Mouse (Mus musculus): ENCODE data around the gene Trip10. TPM values are rescaled to one million over a fixed set of nuclear protein-coding genes. Genes with fewer than 3 reads are reported as not detected.

The Trip10 gene
- 10 to 100 TPM; 52.1 to 58.4 TPM for total RNA-seq (2021)
- long read RNA-seq, experiment 1, transcript Trip10-201 (14 exons, 2,224 nt): minor isoform, 7 of 37 reads
- long read RNA-seq, experiment 1, transcript Trip10-207 (14 exons, 2,016 nt): major isoform, 16 of 37 reads
- long read RNA-seq, experiment 1, partial matches to known transcripts: 3 of 37 reads
- long read RNA-seq, experiment 1, other reads (novel, unspliced or antisense): 11 of 37 reads
- long read RNA-seq, experiment 2, transcript Trip10-207 (14 exons, 2,016 nt): major isoform, 31 of 68 reads
- long read RNA-seq, experiment 2, transcript Trip10-201 (14 exons, 2,224 nt): minor isoform, 20 of 68 reads
- long read RNA-seq, experiment 2, partial matches to known transcripts: 7 of 68 reads
- long read RNA-seq, experiment 2, other reads (novel, unspliced or antisense): 8 of 68 reads

DNA sequence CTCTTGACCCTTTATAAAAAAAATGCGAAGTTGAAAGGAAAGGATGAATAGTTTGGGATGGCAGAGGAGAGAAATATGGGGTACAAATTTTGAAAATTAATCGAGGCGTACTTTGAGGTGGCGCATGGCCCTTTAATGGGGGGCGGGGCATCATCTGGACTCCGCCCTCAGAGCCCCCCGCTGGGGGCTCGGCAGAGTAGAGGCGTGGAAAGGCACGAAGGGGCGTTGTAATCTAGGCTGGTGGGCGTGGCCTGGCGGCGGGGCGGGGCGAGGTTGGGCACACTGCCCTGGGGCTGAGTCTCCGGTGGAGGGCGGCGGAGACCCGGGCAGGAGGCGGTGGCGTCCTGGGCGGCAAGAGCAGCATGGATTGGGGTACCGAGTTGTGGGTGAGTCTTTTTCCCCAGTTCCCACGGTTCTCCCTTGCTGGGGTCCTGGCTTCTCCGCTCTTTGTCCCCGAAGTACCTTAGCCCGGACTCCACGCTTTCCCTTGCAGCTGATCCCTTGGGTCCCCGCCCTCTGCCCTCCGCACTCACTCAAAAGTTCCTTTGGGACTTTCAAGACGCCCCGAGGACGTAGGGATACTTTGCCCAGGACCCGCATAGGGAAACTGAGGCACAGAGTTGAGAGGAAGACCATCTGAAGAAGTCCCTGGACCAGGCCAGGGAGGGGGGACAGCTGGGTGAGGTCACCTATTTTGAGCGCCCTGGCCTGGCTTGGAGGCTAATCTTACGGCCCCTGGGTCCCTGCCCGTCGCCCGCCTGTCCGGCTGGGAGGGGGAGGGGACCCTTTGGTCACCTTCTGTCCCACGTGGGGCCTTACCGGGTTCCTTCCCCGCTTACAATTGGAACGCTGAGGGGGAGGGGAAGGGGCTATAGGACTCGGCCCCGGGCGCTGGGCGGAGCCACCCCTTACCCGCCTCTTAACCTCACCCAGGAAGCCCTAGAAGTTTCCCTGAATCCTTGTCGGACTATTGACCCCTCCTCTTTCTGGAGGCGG lies at the start of gene Trip10:
Trip10 (plus strand) TSS at position 270 of the 996 bp plus-strand sequence.
- DNase-seq (ENCODE audit: low spot score in 2 of 2): peak; percentile 97 to 98

- DNase-seq (ENCODE audit: low spot score in 2 of 2): no peak
Measured at GRCm38 (mm10) chr17:57201841-57202724, 47.2 kb upstream of the Trip10 start.

GRCm38 (mm10) chr17:57207938-57208337 lies 41.3 kb upstream of the Trip10 start:
- no peak for DNase-seq (ENCODE audit: low spot score in 2 of 2)

GRCm38 (mm10) chr17:57209330-57209729 lies 39.9 kb upstream of the Trip10 start:
- no peak for DNase-seq (ENCODE audit: low spot score in 2 of 2)

DNA sequence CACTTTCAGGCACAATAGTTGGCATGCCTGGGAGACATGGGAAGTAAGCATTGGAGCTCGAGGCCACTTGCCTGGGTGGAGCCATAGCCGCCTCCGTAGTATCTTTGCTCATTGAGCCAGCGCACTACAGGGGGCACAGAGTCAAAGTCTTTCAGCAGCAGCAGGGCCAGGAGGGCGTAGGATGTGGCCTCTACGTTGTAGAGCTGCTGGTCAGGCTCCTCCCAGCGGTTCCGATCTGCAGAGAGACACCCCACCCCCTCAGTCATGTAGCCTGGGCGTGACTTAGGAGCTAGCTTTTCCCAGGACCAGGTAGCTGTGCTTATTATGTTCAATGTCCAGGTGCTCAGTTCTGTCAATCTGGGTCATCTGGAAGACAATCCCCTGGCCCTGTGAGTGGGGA lies 37.8 kb upstream of the Trip10 start:
- DNase-seq (ENCODE audit: low spot score in 2 of 2): no peak

DNA sequence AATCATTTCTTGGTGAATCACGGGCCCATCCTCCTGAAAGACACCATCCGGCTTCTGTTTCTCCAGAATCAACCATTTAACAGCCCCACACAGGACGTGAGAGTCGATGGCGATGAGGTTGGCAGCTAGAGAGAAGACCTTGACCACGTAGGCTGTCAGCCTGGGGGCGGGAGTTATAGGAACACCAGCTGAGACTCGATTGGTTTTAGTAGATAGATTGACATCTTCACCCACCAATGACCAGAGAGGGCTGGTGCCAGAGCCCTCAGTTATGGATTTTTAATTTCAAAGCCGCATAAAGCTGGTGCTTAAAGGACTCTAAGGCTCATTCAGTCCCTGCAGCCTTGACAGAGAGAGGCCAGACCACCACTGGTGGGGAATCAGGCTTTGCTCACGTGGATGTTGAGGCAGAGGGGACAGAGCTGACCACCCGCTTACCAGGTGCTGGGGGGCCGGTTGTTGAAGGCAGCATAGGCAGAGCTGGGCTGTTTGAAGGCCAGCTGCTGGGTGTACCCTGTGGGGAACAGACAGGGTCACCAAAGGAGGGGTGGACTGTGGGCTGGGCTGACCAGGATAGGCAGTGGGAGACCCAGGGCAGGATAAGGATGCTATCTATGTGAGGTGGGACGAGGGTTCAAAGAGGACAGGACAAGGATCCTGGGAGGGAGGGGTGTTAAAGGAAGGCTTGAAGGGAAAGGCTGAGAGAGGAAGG lies 34.4 kb upstream of the Trip10 start:
- DNase-seq (ENCODE audit: low spot score in 2 of 2): no peak

- no peak for DNase-seq (ENCODE audit: low spot score in 2 of 2)
Measured at GRCm38 (mm10) chr17:57218335-57218900, 30.8 kb upstream of the Trip10 start.

DNA sequence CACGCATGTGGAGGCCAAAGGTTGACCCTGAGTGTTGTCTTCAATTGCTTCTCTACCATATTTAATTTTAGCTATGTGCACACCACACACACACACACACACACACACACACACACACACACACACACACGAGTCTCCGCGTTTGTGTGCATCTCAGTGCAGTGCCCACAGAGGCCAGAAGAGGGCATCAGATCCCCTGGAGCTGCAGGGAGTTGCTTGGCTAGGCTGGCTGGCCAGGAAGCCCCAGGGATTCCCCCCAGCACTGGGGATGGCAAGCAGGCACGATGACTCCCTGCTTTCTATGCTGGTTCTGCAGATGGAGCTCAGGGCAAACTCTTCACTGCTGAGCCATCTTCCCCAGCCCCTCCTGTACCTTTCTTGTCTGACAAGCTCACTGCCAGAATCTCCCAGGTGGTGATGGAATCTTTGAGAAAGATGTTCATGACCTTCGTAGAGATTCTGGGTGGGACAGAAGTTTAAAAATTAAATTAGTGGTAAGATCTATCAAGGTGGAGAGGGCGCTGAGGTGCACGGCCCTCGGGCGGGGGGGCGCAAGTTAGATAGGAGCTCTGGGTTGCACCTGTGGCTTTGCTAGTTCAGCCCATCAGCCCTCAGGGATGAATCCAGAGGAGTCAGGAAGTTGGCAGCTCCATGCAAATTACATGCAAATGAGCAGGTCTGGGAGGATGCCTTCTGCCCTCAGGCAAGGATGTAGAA lies 29.9 kb upstream of the Trip10 start:
- DNase-seq (ENCODE audit: low spot score in 2 of 2): peak; percentile 54 to 58

DNA sequence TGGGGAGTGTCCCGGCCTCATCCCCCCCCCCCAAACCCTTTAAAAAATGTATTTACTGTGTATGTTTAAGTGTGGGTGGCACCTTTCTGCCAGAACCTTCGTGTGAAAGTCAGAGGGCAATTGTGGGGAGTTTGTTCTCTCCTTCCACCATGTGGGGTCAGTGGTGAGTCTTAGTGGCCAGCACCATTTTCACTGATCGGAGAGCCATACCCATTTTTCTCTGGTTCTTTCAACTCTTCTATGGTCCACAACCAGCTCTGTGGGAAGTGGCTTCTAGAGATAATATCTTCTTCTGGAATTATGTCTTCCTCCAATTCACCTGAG lies 29.4 kb upstream of the Trip10 start:
- DNase-seq (ENCODE audit: low spot score in 2 of 2): no peak

GRCm38 (mm10) chr17:57221911-57222310 lies 27.3 kb upstream of the Trip10 start:
- DNase-seq (ENCODE audit: low spot score in 2 of 2): no peak

DNA sequence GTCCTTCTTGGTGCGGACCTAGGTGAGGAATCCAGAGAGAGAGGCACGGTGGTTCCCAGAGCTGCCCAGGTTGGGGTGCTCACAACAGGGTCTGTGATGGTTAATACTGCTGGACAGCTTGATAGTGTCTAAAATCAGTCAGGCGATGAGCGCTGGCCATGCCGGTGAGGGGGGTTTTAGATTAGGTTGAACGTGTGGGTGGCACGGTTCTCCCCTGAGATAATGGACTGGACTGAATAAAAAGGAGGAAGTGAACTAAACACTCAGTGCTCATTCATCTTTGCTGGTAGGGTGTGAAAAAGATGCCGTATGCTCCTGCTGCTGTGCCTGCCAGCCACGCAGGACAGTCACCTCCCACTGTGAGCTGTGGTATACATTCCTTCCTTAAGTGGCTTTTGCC lies 25.9 kb upstream of the Trip10 start:
- no peak for DNase-seq (ENCODE audit: low spot score in 2 of 2)

DNA sequence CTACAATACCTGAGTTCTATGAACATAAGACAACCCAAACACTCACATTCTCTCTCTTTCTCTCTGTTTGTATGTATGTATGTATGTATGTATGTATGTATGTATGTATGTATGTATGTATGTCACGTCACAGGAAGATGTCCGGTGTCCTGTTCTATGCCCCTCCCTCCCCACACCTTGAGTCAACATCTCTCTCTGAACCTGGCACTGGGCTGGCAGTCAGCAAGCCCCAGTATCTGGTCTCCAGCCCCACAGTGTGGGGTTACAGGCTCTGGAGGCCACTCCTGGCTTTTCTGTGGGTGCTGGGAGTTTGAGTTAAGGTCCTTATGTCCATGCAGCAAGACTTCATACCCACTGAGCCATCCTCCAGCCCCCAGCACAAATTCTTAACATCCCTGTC lies 21.8 kb upstream of the Trip10 start:
- no peak for DNase-seq (ENCODE audit: low spot score in 2 of 2)

DNA sequence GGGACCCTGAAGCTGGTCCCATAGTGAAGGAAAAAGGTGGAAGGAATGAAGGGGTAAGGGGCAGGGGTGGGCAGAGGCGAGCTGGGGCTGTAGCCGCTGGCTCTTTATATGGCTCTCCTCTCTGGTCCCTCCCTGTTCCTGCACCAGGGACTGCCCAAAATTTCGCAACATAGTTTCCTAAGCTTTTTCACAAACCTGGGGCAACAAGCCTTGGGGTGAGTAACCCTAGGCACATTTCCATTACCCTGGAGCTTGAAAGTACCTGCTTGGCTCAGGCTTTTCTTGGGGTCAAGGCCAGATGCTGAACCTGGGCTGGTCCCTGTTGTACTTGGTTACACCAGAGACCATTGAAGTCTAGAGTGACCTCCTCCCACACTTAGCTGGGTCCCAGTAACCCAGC lies 21.2 kb upstream of the Trip10 start, which contains the start of gene C3:
C3 (minus strand) TSS at position 123 of the 400 bp plus-strand sequence.
- DNase-seq (ENCODE audit: low spot score in 2 of 2): no peak

DNA sequence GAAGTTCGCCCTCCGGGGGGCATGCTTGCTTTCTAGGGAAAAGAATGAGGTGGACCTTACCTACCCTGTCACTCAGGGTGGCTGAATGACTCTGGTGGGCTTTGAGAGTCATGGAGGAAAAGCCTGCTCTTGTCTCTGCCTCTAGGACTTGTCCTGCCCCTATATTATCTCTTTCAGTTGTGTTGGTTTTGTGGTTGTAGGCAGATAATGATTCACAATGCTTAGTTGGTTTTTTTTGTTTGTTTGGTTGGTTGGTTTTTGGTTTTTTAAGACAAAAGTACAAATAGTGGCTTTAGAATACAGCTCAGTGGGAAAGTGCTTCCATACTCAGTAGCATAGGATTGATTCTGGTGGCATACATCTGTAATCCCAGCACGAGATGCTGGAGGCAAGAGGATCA lies 20.4 kb upstream of the Trip10 start:
- DNase-seq (ENCODE audit: low spot score in 2 of 2): no peak

- DNase-seq (ENCODE audit: low spot score in 2 of 2): no peak
Measured at GRCm38 (mm10) chr17:57229851-57230727, 19.2 kb upstream of the Trip10 start.

- DNase-seq (ENCODE audit: low spot score in 2 of 2): no peak
Measured at GRCm38 (mm10) chr17:57230728-57231125, 18.5 kb upstream of the Trip10 start.

DNA sequence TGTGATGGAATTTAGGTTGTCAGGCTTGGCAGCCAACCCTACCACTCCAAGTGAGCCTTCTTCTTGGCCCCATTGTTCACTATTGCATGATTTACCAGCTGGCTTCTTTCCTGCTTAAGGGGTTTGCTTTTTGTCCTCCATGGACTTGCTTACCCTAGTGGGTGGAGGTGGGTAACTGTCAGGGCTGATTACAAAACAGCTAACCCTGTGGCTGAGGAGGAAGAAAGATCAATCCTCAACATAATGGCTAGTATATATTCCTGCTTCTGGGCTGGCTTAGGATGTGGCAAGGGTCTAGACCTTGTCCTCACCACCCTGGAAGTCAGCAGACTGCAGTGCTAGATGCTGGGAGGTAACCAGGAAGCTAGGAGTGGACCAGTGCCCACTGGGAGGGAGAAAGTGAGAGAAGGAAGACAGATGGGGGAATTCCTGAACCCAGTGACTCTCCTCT lies 17.9 kb upstream of the Trip10 start:
- no peak for DNase-seq (ENCODE audit: low spot score in 2 of 2)

DNA sequence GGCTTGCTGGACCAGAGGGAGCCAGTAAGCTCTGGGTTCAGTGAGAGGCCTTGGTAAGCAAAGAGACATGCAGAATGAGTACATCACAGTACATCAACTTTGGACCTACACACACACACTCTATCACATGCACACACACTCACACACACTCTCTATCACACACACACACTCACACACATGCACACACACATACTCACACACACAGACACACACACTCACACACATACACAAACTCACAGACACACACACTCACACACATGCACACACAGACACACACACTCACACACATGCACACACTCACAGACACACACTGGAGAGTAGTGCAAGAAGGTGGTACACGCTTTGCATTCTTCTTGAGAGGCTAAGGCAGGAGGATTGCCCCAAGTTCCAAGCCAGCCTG lies 17.1 kb upstream of the Trip10 start:
- DNase-seq (ENCODE audit: low spot score in 2 of 2): no peak

All from adrenal gland, postnatal 4 days (tissue).